Mouse (Mus musculus): ENCODE measurements around the gene Msl2. TPM values are rescaled to one million over a fixed set of nuclear protein-coding genes. Genes with fewer than 3 reads are reported as not detected.

The Msl2 gene
- total and polyA plus RNA-seq, 3 experiments: 15.5 to 30.8 (median 18.7) TPM

DNA sequence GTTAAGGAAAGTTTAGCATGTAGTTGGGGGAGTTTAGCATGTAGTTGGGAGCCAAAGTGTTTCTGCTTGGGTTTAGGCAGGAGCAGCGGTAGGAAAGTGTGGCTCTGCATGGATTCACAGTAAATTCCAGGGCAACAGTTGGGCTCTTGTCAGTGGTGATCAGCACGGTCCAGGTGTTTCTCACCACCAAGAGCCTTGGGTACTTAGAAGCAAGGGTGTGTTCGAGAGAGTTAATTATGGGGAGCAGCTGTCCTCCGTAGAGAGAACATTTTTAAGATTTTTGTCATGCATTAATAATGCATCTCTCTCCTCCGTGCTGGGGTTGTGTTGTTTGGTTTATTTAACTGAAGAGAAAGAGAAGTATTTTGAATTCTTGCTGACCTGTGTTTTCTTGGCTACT is 35.3 kb upstream of the Msl2 start:
- in situ Hi-C loops (cut with MboI; ENCODE audit: low pct_ligation_motif_present, low pct_unique_long_range_greater_than_20kb, low sequenced_read_pairs): no loop called here
- TF ChIP-seq ZC3H11A (IDR thresholded peaks at IDR 0.05; ENCODE audit: low read depth, low read length) (no peak), MAX (IDR thresholded peaks at IDR 0.05; ENCODE audit: low read length) (no peak), POLR2A (IDR thresholded peaks at IDR 0.05; ENCODE audit: low read depth, low read length) (no peak), ZMIZ1 (IDR thresholded peaks at IDR 0.05; ENCODE audit: low read depth, low read length) (no peak), USF2 (conservative IDR thresholded peaks at IDR 0.05; ENCODE audit: low read depth, low read length) (no peak), RAD21 (IDR thresholded peaks at IDR 0.05; ENCODE audit: low read depth, low read length) (no peak), JUND (conservative IDR thresholded peaks at IDR 0.05; ENCODE audit: low read depth, low read length) (no peak), POLR2AphosphoS2 (IDR thresholded peaks at IDR 0.05; ENCODE audit: low read depth, low read length) (no peak), KAT2A (IDR thresholded peaks at IDR 0.05; ENCODE audit: insufficient replicate concordance, low read length) (no peak), NRF1 (IDR thresholded peaks at IDR 0.05; ENCODE audit: low read depth, low read length) (no peak), JUN (IDR thresholded peaks at IDR 0.05; ENCODE audit: insufficient read depth, low read depth, low read length) (no peak), NELFE (IDR thresholded peaks at IDR 0.05; ENCODE audit: low read depth, low read length) (no peak), MAFK (IDR thresholded peaks at IDR 0.05; ENCODE audit: insufficient replicate concordance, low read length) (no peak), EP300 (IDR thresholded peaks at IDR 0.05; ENCODE audit: low read length) (no peak), TBP (conservative IDR thresholded peaks at IDR 0.05; ENCODE audit: low read depth, low read length) (no peak), GABPA (IDR thresholded peaks at IDR 0.05; ENCODE audit: insufficient replicate concordance, low read depth, low read length) (no peak)
- Histone ChIP-seq H3K4me3 (replicated peaks in 1 of 3; ENCODE audit: low read depth in 2 of 3, low read length in 2 of 3, poor library complexity in 1 of 3) (no peak overlapping the region), H3K27me3 (replicated peaks) (no peaks in the 10 kb centered on the region), H3K9me3 (replicated peaks; ENCODE audit: low read length) (no peaks in the 10 kb centered on the region), H3K4me2 (ENCODE audit: insufficient read depth, low read depth, poor library complexity, severe bottlenecking) (no peak overlapping the region), H3K9ac (ENCODE audit: insufficient read depth, low read depth) (no peak overlapping the region), H3K36me3 (replicated peaks in 1 of 2; ENCODE audit: control insufficient read depth in 1 of 2, insufficient read depth in 1 of 2, low read length in 1 of 2) (no peaks in the 10 kb centered on the region), H3K79me2 (replicated peaks; ENCODE audit: control insufficient read depth, extremely low read depth, insufficient read depth, poor library complexity, severe bottlenecking) (no peaks in the 10 kb centered on the region), H3K4me1 (ENCODE audit: control insufficient read depth in 1 of 2, insufficient read depth in 2 of 2) (peaks cover 11 to 22% of the 10 kb centered on the region in 2 experiments; a peak in 3 of 4 replicates), H3K27ac (ENCODE audit: insufficient read depth, low read depth) (no peak overlapping the region)
- dilution Hi-C loops (cut with MboI; ENCODE audit: extremely low pct_ligation_motif_present, extremely low pct_unique_long_range_greater_than_20kb, low sequenced_read_pairs): no loop called here
- no peak for DNase-seq (ENCODE audit: extremely low read depth)

DNA sequence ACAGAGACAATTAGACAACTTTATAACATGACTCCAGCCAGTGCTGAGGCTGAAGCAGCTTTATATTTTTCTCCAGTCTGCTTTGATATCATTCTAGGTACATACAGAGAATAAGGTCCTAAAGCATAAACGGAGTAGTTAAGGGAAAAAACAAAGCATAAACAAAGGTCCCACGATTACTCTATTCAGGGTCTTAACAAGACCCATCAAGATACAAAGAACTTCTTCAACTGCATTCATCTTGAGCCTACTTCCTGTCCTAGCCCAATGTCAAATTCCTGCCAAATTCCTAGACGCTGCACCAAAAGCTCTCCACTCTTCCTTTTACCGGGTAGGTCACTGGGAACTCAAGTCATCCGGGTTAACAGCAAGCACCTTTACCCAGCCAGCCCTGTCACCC is 32.4 kb upstream of the Msl2 start:
- Histone ChIP-seq H3K4me2 (ENCODE audit: insufficient read depth, low read depth, poor library complexity, severe bottlenecking) (no peak overlapping the region), H3K27me3 (replicated peaks) (no peaks in the 10 kb centered on the region), H3K79me2 (replicated peaks; ENCODE audit: control insufficient read depth, extremely low read depth, insufficient read depth, poor library complexity, severe bottlenecking) (no peaks in the 10 kb centered on the region), H3K9me3 (replicated peaks; ENCODE audit: low read length) (no peaks in the 10 kb centered on the region), H3K4me1 (ENCODE audit: control insufficient read depth in 1 of 2, insufficient read depth in 2 of 2) (peaks cover 11 to 12% of the 10 kb centered on the region in 2 experiments; a peak in 3 of 4 replicates), H3K27ac (ENCODE audit: insufficient read depth, low read depth) (no peak overlapping the region), H3K4me3 (replicated peaks in 1 of 3; ENCODE audit: low read depth in 2 of 3, low read length in 2 of 3, poor library complexity in 1 of 3) (no peak overlapping the region), H3K36me3 (replicated peaks in 1 of 2; ENCODE audit: control insufficient read depth in 1 of 2, insufficient read depth in 1 of 2, low read length in 1 of 2) (no peaks in the 10 kb centered on the region), H3K9ac (ENCODE audit: insufficient read depth, low read depth) (no peak overlapping the region)
- dilution Hi-C loops (cut with MboI; ENCODE audit: extremely low pct_ligation_motif_present, extremely low pct_unique_long_range_greater_than_20kb, low sequenced_read_pairs) (no loop called here), in situ Hi-C loops (cut with MboI; ENCODE audit: low pct_ligation_motif_present, low pct_unique_long_range_greater_than_20kb, low sequenced_read_pairs) (no loop called here)
- DNase-seq (ENCODE audit: extremely low read depth): no peak
- TF ChIP-seq MAX (IDR thresholded peaks at IDR 0.05; ENCODE audit: low read length): no peak

All from CH12.LX (cell line).